Mouse (Mus musculus): ENCODE data around the gene Alg1. TPM values are rescaled to one million over a fixed set of nuclear protein-coding genes. Genes with fewer than 3 reads are reported as not detected.

Gene Alg1
- 9.6 and 10.8 TPM in 2 replicates for polyA plus RNA-seq (2012; ENCODE audit: insufficient read depth, low replicate concordance)

- H3K4me1 ChIP-seq, result peaks cover 26% of the 10 kb centered on the region
- no peak for TF ChIP-seq GATA1 (IDR thresholded peaks at IDR 0.05; ENCODE audit: borderline replicate concordance, low read length)
- no peak for TF ChIP-seq FLI1 (IDR thresholded peaks at IDR 0.05; ENCODE audit: low read length)
- peaks cover 13% of the 10 kb centered on the region for H3K9me3 ChIP-seq
- H3K36me3 ChIP-seq (replicated peaks; ENCODE audit: low read length), result peaks cover 33% of the 10 kb centered on the region
- no peaks in the 10 kb centered on the region for H3K27me3 ChIP-seq (replicated peaks)
- peak within 1 kb of the TSS; percentile 94 for H3K4me3 ChIP-seq (replicated peaks)
Measured at GRCm38 (mm10) chr16:5233418-5234313, at the start of gene Alg1. TSS of gene Alg1 (plus strand) at chr16:5233621.

- peaks cover 11% of the 10 kb centered on the region for H3K4me1 ChIP-seq
- TF ChIP-seq GATA1 (IDR thresholded peaks at IDR 0.05; ENCODE audit: borderline replicate concordance, low read length), result no peak
- no peak for TF ChIP-seq FLI1 (IDR thresholded peaks at IDR 0.05; ENCODE audit: low read length)
- peaks cover 48% of the 10 kb centered on the region for H3K27me3 ChIP-seq (replicated peaks)
- H3K9me3 ChIP-seq, result no peaks in the 10 kb centered on the region
- H3K4me3 ChIP-seq (replicated peaks), result no peak overlapping the region
- H3K36me3 ChIP-seq (replicated peaks; ENCODE audit: low read length), result no peaks in the 10 kb centered on the region
Measured at GRCm38 (mm10) chr16:5184101-5184500, 49.3 kb upstream of the Alg1 start.

GRCm38 (mm10) chr16:5184956-5185355 lies 48.5 kb upstream of the Alg1 start:
- H3K9me3 ChIP-seq, result no peaks in the 10 kb centered on the region
- H3K4me3 ChIP-seq (replicated peaks), result no peak overlapping the region
- peaks cover 56% of the 10 kb centered on the region for H3K27me3 ChIP-seq (replicated peaks)
- H3K4me1 ChIP-seq, result peaks cover 11% of the 10 kb centered on the region
- no peaks in the 10 kb centered on the region for H3K36me3 ChIP-seq (replicated peaks; ENCODE audit: low read length)
- TF ChIP-seq FLI1 (IDR thresholded peaks at IDR 0.05; ENCODE audit: low read length), result no peak
- no peak for TF ChIP-seq GATA1 (IDR thresholded peaks at IDR 0.05; ENCODE audit: borderline replicate concordance, low read length)

- peaks cover 11% of the 10 kb centered on the region for H3K4me1 ChIP-seq
- no peaks in the 10 kb centered on the region for H3K36me3 ChIP-seq (replicated peaks; ENCODE audit: low read length)
- H3K9me3 ChIP-seq, result no peaks in the 10 kb centered on the region
- peaks cover 52% of the 10 kb centered on the region for H3K27me3 ChIP-seq (replicated peaks)
- no peak overlapping the region for H3K4me3 ChIP-seq (replicated peaks)
- TF ChIP-seq FLI1 (IDR thresholded peaks at IDR 0.05; ENCODE audit: low read length), result no peak
- TF ChIP-seq GATA1 (IDR thresholded peaks at IDR 0.05; ENCODE audit: borderline replicate concordance, low read length), result no peak
Measured at GRCm38 (mm10) chr16:5185691-5186090, 47.7 kb upstream of the Alg1 start.

- H3K4me1 ChIP-seq, result peaks cover 11% of the 10 kb centered on the region
- H3K27me3 ChIP-seq (replicated peaks), result peaks cover 50% of the 10 kb centered on the region
- no peak overlapping the region for H3K4me3 ChIP-seq (replicated peaks)
- no peaks in the 10 kb centered on the region for H3K36me3 ChIP-seq (replicated peaks; ENCODE audit: low read length)
- H3K9me3 ChIP-seq, result no peaks in the 10 kb centered on the region
- no peak for TF ChIP-seq GATA1 (IDR thresholded peaks at IDR 0.05; ENCODE audit: borderline replicate concordance, low read length)
- no peak for TF ChIP-seq FLI1 (IDR thresholded peaks at IDR 0.05; ENCODE audit: low read length)
Measured at GRCm38 (mm10) chr16:5186234-5186633, 47.2 kb upstream of the Alg1 start.

- peaks cover 50% of the 10 kb centered on the region for H3K36me3 ChIP-seq (replicated peaks; ENCODE audit: low read length)
- H3K4me1 ChIP-seq, result peaks cover 10% of the 10 kb centered on the region
- TF ChIP-seq GATA1 (IDR thresholded peaks at IDR 0.05; ENCODE audit: borderline replicate concordance, low read length), result no peak
- TF ChIP-seq FLI1 (IDR thresholded peaks at IDR 0.05; ENCODE audit: low read length), result no peak
Measured at GRCm38 (mm10) chr16:5195080-5195479, 38.3 kb upstream of the Alg1 start.

GRCm38 (mm10) chr16:5202681-5203080 lies 30.7 kb upstream of the Alg1 start:
- Histone ChIP-seq H3K4me3 (replicated peaks) (peak overlapping the region; percentile 99), H3K27me3 (replicated peaks) (no peaks in the 10 kb centered on the region), H3K36me3 (replicated peaks; ENCODE audit: low read length) (peaks cover 43% of the 10 kb centered on the region), H3K9me3 (no peaks in the 10 kb centered on the region), H3K4me1 (peaks cover 38% of the 10 kb centered on the region)
- TF ChIP-seq FLI1 (IDR thresholded peaks at IDR 0.05; ENCODE audit: low read length) (no peak), GATA1 (IDR thresholded peaks at IDR 0.05; ENCODE audit: borderline replicate concordance, low read length) (no peak)

More at GRCm38 (mm10) chr16:5195080-5195479, 38.3 kb upstream of the Alg1 start:
- peaks cover 7% of the 10 kb centered on the region for H3K9me3 ChIP-seq
- no peak overlapping the region for H3K4me3 ChIP-seq (replicated peaks)
- peaks cover 7% of the 10 kb centered on the region for H3K27me3 ChIP-seq (replicated peaks)

GRCm38 (mm10) chr16:5203200-5203599 lies 30.2 kb upstream of the Alg1 start:
- Histone ChIP-seq H3K4me1 (peaks cover 40% of the 10 kb centered on the region), H3K36me3 (replicated peaks; ENCODE audit: low read length) (peaks cover 38% of the 10 kb centered on the region), H3K9me3 (no peaks in the 10 kb centered on the region), H3K4me3 (replicated peaks) (peak overlapping the region; percentile 99), H3K27me3 (replicated peaks) (no peaks in the 10 kb centered on the region)
- TF ChIP-seq GATA1 (IDR thresholded peaks at IDR 0.05; ENCODE audit: borderline replicate concordance, low read length) (no peak), FLI1 (IDR thresholded peaks at IDR 0.05; ENCODE audit: low read length) (no peak)

GRCm38 (mm10) chr16:5203668-5204433 lies 29.6 kb upstream of the Alg1 start, which contains the start of gene Nagpa:
TSS of gene Nagpa (minus strand) at chr16:5204012.
- H3K9me3 ChIP-seq, result no peaks in the 10 kb centered on the region
- peaks cover 31% of the 10 kb centered on the region for H3K36me3 ChIP-seq (replicated peaks; ENCODE audit: low read length)
- peaks cover 46% of the 10 kb centered on the region for H3K4me1 ChIP-seq
- H3K4me3 ChIP-seq (replicated peaks), result peak within 1 kb of the TSS; percentile 99
- H3K27me3 ChIP-seq (replicated peaks), result no peaks in the 10 kb centered on the region
- TF ChIP-seq FLI1 (IDR thresholded peaks at IDR 0.05; ENCODE audit: low read length) (no peak), GATA1 (IDR thresholded peaks at IDR 0.05; ENCODE audit: borderline replicate concordance, low read length) (no peak)
